Mouse (Mus musculus) CD4-positive naive resting alpha-beta T cell, adult 76 days (primary cell): Measurements from ENCODE around the gene Lap3. TPM values are rescaled to one million over a fixed set of nuclear protein-coding genes. Genes with fewer than 3 reads are reported as not detected.

ENCODE experiments used
- total RNA-seq: library from RNA; stranded (reverse); gene quantifications from one replicate; pipeline ENCODE4 v1.2.4, GENCODE M21; 2023

Gene Lap3
- 16.8 TPM for total RNA-seq

DNA sequence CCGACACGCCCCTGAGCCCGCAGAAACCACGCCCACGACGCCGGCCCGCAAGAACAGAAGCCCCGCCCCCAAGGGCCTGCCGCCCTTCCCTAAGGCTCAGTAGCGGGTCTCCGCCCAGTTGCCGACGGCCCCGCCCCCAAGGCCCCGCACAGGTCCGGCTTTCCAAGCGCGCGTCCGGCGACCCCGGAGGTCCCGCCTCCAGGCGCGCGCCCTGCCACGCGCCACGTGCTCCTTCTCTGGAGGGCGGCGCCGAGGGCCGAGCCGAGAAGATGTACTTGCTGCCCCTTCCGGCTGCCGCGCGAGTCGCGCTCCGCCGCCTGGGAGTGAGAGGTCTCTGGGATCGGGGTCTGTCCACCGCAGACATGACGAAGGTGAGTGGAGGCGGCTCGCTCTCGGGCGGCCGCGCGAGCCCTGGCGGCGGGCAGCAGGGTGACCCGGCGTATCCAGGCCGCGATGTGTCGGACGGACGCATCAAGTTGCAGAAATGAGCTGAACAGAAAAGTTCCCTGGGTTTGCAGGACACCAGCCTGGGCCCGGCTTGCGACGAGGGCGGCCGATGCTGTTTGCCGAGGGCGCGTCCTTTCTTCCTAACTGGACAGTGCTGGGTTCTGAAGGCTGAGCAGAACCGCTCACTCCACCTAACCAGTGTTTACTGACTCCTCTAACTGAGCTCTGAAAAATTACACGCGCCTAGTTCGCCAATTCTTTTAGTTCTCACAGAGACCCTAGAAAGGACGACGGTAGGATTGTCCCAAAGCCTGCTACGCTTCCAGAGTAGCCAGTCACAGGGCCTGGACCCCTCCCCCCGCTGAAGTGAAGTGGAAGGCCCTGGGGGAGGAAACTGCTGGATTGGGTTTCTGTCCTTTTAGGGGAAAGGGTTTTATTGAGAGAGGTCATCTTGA is at the start of gene Lap3:
Lap3 (plus strand) TSS at position 184 of the 902 bp plus-strand sequence.

GRCm38 (mm10) chr5:45449831-45450716 is 43.1 kb upstream of the Lap3 start, which contains the start of gene Qdpr:
TSS of gene Qdpr (minus strand) at chr5:45450236.

DNA sequence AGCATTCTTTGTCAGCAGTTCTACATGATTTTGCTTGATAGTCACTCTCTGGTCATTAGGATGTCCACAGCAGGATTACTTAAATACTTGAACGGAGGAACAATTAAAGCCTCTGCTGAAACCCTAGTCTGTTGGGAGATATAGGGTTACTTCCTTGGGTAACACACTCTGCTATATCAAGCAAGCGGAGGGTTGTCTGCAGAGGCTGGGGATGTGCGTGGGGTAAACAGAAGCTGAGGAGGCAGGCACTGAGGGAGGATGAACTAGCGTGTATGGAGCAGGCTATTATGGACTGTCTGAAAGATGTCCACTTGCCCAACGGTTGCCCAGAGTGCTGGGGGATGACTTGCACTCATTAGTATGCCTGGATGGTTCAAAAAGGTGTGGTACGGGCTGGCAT is 39.7 kb upstream of the Lap3 start, which contains the start of gene Clrn2:
Clrn2 (plus strand) TSS at position 301 of the 400 bp plus-strand sequence.

DNA sequence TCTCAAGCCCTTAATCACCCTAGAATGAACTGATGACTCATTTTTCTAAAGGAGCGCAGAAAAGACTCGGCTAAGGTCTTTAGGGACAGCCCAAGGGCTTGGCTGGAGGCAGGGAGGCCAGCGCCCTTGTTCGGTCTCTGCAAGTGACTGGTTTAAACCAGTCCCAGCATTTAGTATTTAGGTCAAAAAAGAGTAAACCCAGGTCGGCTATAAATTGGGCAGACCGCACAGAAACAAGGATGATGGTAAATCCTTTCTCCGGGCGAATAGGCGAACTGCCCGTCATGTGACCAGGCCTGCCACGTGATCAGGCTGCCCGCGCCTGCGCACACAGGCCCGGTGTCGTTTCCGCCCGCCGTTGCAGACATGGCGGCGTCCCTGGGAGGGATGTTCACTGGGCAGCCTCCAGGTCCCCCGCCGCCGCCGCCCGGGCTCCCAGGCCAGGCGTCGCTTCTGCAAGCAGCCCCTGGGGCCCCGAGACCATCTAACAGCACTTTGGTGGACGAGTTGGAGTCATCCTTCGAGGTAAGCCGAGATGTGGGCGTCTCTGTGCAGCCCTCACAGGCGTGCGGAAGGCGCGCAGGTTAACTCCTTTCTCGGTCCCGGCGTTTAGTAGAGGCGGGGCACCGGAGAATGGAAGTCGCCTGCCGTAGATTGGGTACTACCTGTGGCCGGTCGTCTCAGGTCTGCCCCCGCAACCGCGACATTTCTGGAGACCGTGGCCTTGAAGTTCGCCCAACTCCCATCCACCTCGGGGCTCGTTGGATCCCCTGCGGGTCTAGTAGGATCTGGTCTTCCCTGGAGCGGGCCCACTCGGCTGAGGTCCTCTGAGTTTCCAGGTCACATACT is 27.0 kb downstream of the Lap3 start, which contains the start of gene Med28:
Med28 (plus strand) TSS at position 270 of the 849 bp plus-strand sequence.

Other genes starting within 250 kb of the Lap3 start
- 37.5 TPM for gene Qdpr, start 43.1 kb upstream of the Lap3 start, total RNA-seq
- not detected for gene Clrn2, start 39.6 kb upstream of the Lap3 start, total RNA-seq
- gene Med28, start 26.9 kb downstream of the Lap3 start, total RNA-seq = 76.8 TPM
- not detected for gene Fam184b, start 146.2 kb downstream of the Lap3 start, total RNA-seq
- gene Ncapg, start 176.5 kb downstream of the Lap3 start, total RNA-seq = 0.79 TPM